Mouse (Mus musculus) cerebellum, adult 2 months (tissue): ENCODE data around the gene Tent5b.

Experiments used
- CTCF ChIP-seq: fragments of 200-500 bp; IDR thresholded peaks from 2 replicates; pipeline ENCODE4 v1.5.1; 2011; ENCODE audit warnings: low read depth, mild to moderate bottlenecking, control low read depth, low read length, moderate library complexity, borderline replicate concordance; ENCODE audit not compliant: insufficient read depth
- POLR2A ChIP-seq: fragments of 200-500 bp; IDR thresholded peaks from 2 replicates; pipeline ENCODE4 v1.6.1; 2011; ENCODE audit warnings: low read length, control low read depth, borderline replicate concordance; ENCODE audit not compliant: insufficient read depth

GRCm38 (mm10) chr4:133447366-133447765 lies 32.6 kb upstream of the Tent5b start:
- TF ChIP-seq CTCF = no peak
- no peak for TF ChIP-seq POLR2A
